Mouse (Mus musculus) midbrain, postnatal 0 days (tissue): ENCODE measurements around the gene E130309D02Rik. TPM values are rescaled to one million over a fixed set of nuclear protein-coding genes. Genes with fewer than 3 reads are reported as not detected.

ENCODE experiments used
- ATAC-seq: fragments of 200-750 bp; cut with Nextera tagmentation; 2 replicates; pipeline ENCODE4 v1.8.0; 2017; ENCODE audit warnings: moderate number of reproducible peaks, mild to moderate bottlenecking, moderate TSS enrichment, moderate library complexity; ENCODE audit not compliant: low FRiP score
- DNase-seq: peaks from one replicate; pipeline ENCODE4 v3.0.0-alpha.2; 2015; ENCODE audit warnings: low spot score
- H3K27ac ChIP-seq: fragments of 300-500 bp; sonication (generic); 2 replicates; pipeline ENCODE4 v1.5.1; 2014; ENCODE audit warnings: low read depth, mild to moderate bottlenecking, low read length, mixed read lengths
- H3K27me3 ChIP-seq: fragments of 300-500 bp; sonication (generic); 2 replicates; pipeline ENCODE4 v1.6.1; 2014; ENCODE audit warnings: low read length, control low read depth, mixed read lengths; ENCODE audit not compliant: insufficient read depth
- H3K36me3 ChIP-seq: fragments of 300-500 bp; sonication (generic); 2 replicates; pipeline ENCODE4 v1.6.1; 2014; ENCODE audit warnings: low read length, control low read depth, mixed read lengths; ENCODE audit not compliant: insufficient read depth
- H3K4me1 ChIP-seq: fragments of 300-500 bp; sonication (generic); 2 replicates; pipeline ENCODE4 v1.6.1; 2014; ENCODE audit warnings: mild to moderate bottlenecking, control low read depth, antibody characterized with exemption, low read length, mixed read lengths; ENCODE audit not compliant: insufficient read depth
- H3K4me2 ChIP-seq: fragments of 300-500 bp; sonication (generic); 2 replicates; pipeline ENCODE4 v1.6.1; 2014; ENCODE audit warnings: low read depth, mild to moderate bottlenecking, low read length, mixed read lengths; ENCODE audit not compliant: poor library complexity, severe bottlenecking
- H3K4me3 ChIP-seq: fragments of 300-500 bp; sonication (generic); 2 replicates; pipeline ENCODE4 v1.5.1; 2014; ENCODE audit warnings: low read depth, mild to moderate bottlenecking, low read length, moderate library complexity
- H3K9ac ChIP-seq: fragments of 300-500 bp; sonication (generic); replicated peaks from 2 replicates; pipeline ENCODE4 v1.6.1; 2014; ENCODE audit warnings: mild to moderate bottlenecking, low read length, moderate library complexity, mixed read lengths; ENCODE audit not compliant: poor library complexity, severe bottlenecking
- H3K9me3 ChIP-seq: fragments of 300-500 bp; sonication (generic); 2 replicates; pipeline ENCODE4 v1.6.1; 2016; ENCODE audit warnings: low read length, control low read depth
- CTCF ChIP-seq: IDR thresholded peaks from 2 replicates; pipeline ENCODE4 v1.5.1; 2016; ENCODE audit warnings: antibody characterized with exemption, mild to moderate bottlenecking
- WGBS: fragments of 180-500 bp; shearing (Covaris S2); extraction: QIAGEN DNeasy Blood & Tissue Kit; methylation state at CpG from one replicate; pipeline ENCODE4 v1.1.7; 2014; 5-methylcytosine and 5-hydroxymethylcytosine counted together
- polyA plus RNA-seq: library from polyadenylated mRNA; unstranded; fragments of >200 nt; fragmentation: Nextera tagmentation; extraction: Ambion mirVana; gene quantifications from 2 replicates; pipeline ENCODE4 v1.2.1, GENCODE M21; 2015
- total RNA-seq: library from RNA; depleted of rRNA; stranded (reverse); fragments of >200 nt; gene quantifications from 2 replicates; pipeline ENCODE4 v1.2.3, GENCODE M21; 2014; rRNA removed

Gene E130309D02Rik
- 28.9 and 34.0 TPM in 2 replicates for total RNA-seq
- 18.3 and 19.6 TPM in 2 replicates for polyA plus RNA-seq

GRCm38 (mm10) chr5:143314730-143315513, at the start of gene E130309D02Rik:
Gene E130309D02Rik (minus strand): TSS chr5:143315360.
- Histone ChIP-seq H3K27ac (peak within 1 kb of the TSS; percentile 95), H3K27me3 (no peaks in the 10 kb centered on the region), H3K36me3 (peaks cover 32% of the 10 kb centered on the region), H3K9ac (peak within 1 kb of the TSS; percentile 77), H3K4me1 (peaks cover 12% of the 10 kb centered on the region), H3K9me3 (no peaks in the 10 kb centered on the region), H3K4me2 (peak within 1 kb of the TSS; percentile 86), H3K4me3 (peak within 1 kb of the TSS; percentile 85)
- DNase-seq (peak; percentile 80), ATAC-seq (peak; percentile 81)
- peak; percentile 79 for TF ChIP-seq CTCF
- under 1% methylated on average over 84 of the region's 101 CpGs for WGBS

DNA sequence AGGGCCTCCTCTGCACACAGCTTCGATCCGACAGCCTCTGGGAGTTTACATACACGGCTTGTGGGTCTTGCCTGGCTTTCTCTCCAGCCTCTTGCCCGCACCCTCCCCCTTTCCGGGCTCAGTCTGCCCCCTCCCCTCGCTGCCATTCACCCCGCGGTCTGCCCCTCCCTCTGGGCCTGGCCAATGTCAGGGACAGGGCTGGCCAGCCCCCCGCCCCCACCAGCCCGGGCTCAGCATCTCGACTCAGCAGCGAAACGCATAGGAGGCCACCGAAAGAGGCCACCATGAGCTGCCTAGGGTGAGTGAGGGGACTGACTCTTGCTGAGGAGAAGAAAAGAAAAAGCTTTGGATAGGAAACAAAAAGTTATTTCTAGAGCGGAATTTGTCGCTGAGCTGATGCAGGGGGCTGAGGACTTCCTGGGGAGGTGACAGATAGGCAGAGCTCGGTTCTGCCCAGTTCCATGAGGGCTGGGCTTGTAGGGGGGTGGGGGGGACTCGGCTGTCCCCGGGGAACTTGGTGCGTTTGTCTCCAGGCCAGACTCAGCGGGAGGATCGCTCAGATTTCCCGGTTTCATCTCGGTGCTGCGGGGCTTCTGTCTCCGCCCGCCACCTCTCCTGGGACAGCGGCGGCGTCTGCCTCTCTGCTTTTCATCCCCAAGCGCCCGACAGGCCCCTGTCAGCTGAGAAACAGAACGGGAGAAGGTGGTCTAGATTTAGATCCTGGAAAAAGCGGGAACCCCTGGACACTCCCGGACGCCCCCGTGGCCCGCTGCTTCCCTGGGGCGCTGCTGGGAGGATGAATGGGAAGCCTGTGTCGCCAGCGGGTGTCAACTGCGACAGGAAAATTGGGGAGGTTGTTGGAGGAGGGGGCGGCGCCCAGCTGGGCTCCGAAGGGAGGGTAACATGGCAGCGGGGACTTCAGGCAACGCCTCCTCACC, 48.8 kb upstream of the E130309D02Rik start:
- H3K4me3 ChIP-seq, result peak overlapping the region; percentile 37
- ATAC-seq (peak; percentile 67; the same call in 1 of the 2 replicates), DNase-seq (peak; percentile 70)
- no peaks in the 10 kb centered on the region for H3K9me3 ChIP-seq
- no peak for TF ChIP-seq CTCF
- H3K27ac ChIP-seq, result no peak overlapping the region
- peaks cover 3% of the 10 kb centered on the region; the same call in 1 of the 2 replicates for H3K4me1 ChIP-seq
- no peaks in the 10 kb centered on the region for H3K36me3 ChIP-seq
- H3K27me3 ChIP-seq, result peaks cover 19% of the 10 kb centered on the region
- 0% methylated on average over 45 of the region's 47 CpGs for WGBS
- H3K9ac ChIP-seq, result peak overlapping the region; percentile 48
- peak overlapping the region; percentile 90 for H3K4me2 ChIP-seq

DNA sequence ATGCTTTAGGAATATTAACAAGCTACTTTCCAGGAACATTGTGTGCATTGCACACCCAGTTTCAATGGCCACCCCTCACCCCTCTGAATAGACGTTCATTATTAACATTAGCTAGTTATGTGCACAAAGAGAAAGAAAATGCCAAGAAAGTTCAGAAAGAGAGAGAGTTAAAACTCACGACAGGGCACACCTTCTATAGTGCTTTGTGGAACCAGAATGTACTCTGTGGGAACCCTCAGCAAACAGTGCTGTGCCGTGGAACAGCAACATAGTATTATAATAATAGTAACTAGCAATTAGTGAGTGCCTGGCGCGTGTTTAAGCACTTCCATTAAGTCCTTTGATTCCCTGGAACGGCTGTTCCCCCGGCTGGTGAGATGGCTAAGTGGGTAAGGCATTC, 46.3 kb upstream of the E130309D02Rik start:
- H3K36me3 ChIP-seq, result no peaks in the 10 kb centered on the region
- H3K4me1 ChIP-seq, result peaks cover 3% of the 10 kb centered on the region; the same call in 1 of the 2 replicates
- H3K27ac ChIP-seq, result no peak overlapping the region
- H3K4me3 ChIP-seq, result no peak overlapping the region
- no peak for TF ChIP-seq CTCF
- H3K9me3 ChIP-seq, result no peaks in the 10 kb centered on the region
- DNase-seq (no peak), ATAC-seq (no peak)
- WGBS, result 64% methylated on average over 7 of the region's 7 CpGs
- H3K4me2 ChIP-seq, result no peak overlapping the region
- H3K9ac ChIP-seq, result no peak overlapping the region
- peaks cover 11% of the 10 kb centered on the region; the same call in 1 of the 2 replicates for H3K27me3 ChIP-seq

DNA sequence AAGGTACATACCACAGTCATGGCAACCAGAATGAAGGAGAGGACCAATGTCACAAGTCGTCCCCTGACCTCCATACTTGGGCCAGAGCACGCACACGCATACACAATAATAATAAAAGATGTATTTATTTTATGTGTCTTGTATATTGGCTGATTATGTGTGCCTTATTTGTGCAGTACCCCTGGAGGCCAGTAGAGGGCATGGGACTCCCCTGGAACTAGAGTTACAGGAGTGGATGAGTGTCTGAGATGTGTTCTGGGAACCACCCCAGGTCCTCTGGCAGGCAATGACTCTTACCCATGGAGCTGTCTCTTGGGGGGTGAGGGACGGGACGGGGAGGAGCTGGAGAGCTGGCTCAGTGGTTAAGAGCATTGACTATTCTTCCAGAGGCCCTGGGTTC, 44.8 kb upstream of the E130309D02Rik start:
- H3K4me3 ChIP-seq, result no peak overlapping the region
- no peaks in the 10 kb centered on the region for H3K9me3 ChIP-seq
- H3K36me3 ChIP-seq, result no peaks in the 10 kb centered on the region
- H3K4me1 ChIP-seq, result peaks cover 3% of the 10 kb centered on the region; the same call in 1 of the 2 replicates
- H3K9ac ChIP-seq, result no peak overlapping the region
- ATAC-seq (no peak), DNase-seq (no peak)
- WGBS, result 60% methylated on average over 5 of the region's 5 CpGs
- TF ChIP-seq CTCF, result peak; percentile 66
- H3K27me3 ChIP-seq, result peaks cover 11% of the 10 kb centered on the region; the same call in 1 of the 2 replicates
- H3K27ac ChIP-seq, result no peak overlapping the region
- H3K4me2 ChIP-seq, result no peak overlapping the region

GRCm38 (mm10) chr5:143359263-143359662, 44.1 kb upstream of the E130309D02Rik start:
- DNase-seq, result no peak

More at GRCm38 (mm10) chr5:143359263-143359662, 44.1 kb upstream of the E130309D02Rik start:
- Histone ChIP-seq H3K9ac (no peak overlapping the region), H3K4me2 (no peak overlapping the region), H3K27ac (no peak overlapping the region), H3K36me3 (no peaks in the 10 kb centered on the region), H3K27me3 (peaks cover 11% of the 10 kb centered on the region; the same call in 1 of the 2 replicates), H3K4me3 (no peak overlapping the region), H3K9me3 (no peaks in the 10 kb centered on the region), H3K4me1 (peaks cover under 1% of the 10 kb centered on the region; the same call in 1 of the 2 replicates)
- WGBS, result 35% methylated on average over 7 of the region's 7 CpGs
- no peak for ATAC-seq
- 0 out of 2 replicates have a peak, but pooled peaks have one; percentile 12 for TF ChIP-seq CTCF
